Mouse (Mus musculus) cerebellum, postnatal 14 days (tissue): ENCODE measurements at regions not wholly inside any gene's neighbourhood (a gene's known extent, or its start where the extent isn't known, plus 50 kb on each side); places are given as distances from the start of the nearest gene placed in this dataset.

Source experiments
- DNase-seq, 2 experiments: peaks; one replicate each; pipeline ENCODE4 v3.0.0; 2021; ENCODE audit warnings: mixed read lengths in 2 of 2

DNA sequence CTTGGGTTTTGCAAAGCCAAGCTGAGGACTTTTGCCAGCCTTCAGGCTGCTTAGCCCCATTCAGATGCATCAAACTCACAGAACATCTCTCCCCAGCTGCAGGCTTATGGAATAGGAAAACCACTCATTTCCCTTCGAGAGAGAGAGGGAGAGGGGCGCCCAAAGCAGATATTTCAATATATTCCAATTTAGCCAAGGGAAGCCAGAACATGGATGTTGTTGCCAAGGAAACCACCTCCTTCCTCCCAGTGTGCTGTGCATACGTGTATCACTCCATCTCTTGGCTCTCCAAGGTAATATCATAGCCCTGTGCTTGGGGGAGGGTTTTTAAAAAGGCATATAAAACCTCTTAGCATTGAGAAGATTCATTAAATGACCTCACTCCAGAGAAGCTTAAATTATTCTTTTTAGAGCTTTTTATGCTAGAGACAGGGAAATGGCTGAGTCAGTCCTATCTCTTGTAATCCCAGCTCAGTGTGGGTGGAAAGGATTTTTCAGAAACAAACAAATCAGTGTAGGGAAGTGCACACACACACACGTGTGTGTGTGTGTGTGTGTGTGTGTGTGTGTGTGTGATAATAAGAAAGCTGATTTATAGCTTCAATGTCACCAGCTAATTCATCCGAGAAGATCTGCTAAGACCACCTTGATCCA lies 245.1 kb downstream of the Rps24 start:
- DNase-seq = no peak

DNA sequence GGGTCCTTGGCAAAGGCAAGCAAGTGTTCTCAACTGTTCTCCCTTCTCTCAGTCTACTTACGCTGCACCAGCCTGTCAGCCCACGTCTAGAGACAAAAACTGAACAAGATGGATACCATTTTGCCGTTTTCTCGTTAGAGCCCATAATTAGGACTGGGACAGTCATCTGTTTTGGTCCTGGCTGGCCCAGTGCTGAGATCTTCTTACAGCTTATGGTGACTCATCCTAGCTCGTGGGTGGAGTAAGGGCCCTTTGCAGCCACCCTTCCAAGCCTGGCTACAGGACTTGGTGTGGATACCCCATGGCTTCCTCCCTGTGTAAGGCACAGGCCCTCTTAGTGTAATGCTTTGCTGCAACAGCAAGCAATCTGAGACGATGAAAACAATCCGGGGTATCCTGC lies 246.4 kb downstream of the Rps24 start:
- DNase-seq = no peak

DNA sequence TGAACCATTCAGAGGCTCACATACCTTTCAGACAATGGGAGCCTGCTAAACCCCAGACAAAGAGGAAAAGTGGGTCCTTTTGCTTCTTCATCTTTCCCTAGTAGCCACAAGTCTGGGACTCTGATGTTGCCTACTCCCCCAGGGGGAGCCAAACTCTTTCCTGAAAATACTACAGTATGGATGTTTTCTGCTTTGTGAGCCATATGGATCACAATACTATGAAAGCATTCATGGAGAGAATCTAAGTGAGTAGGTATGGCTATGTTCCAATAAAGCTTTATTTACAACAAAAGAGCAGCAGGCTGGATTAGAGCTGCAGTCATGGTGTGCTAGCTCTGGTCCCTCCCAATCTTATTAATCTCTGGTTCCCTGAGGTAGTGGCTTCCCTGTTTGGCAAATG lies 251.9 kb downstream of the Rps24 start:
- no peak for DNase-seq

DNA sequence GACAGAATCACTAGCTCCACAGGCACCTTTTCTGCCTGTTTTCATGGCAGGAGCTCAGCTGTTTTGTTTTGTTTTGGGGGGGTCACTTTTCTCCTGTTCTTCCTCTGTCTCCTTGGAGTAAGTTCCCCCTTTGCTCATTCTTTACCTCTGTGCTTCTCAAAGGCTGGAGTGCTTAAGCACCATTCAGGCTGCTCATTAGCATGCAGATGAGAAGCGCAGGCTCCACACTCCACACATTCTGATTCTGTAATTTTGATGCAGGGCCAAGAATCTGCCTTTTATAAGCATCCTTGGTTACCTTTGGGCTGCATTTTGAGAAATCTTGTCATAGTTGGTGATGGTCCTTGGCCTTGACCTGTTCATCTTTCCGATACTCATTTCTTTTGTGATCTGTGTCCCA lies 257.5 kb downstream of the Rps24 start:
- no peak for DNase-seq

DNA sequence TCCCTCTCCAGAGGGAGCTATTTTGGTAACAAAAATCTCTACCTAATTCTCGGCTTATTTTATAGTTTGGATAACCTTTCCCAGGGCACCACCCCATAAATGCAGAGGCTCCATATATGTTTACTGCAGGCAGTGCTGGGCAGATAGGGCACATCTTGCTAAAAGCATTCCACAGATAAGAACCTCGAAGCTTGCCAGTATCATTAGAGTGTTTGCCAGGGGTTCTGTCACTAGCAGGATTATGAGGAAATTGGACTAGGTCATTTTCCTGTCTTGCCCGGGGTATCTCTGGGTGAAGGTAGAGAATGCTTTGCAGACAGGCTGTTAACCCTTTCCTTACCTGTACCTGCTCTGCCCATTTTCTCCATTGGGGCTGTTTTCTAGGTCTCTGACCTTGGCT lies 258.8 kb downstream of the Rps24 start:
- peak; percentile 39 to 49 for DNase-seq

DNA sequence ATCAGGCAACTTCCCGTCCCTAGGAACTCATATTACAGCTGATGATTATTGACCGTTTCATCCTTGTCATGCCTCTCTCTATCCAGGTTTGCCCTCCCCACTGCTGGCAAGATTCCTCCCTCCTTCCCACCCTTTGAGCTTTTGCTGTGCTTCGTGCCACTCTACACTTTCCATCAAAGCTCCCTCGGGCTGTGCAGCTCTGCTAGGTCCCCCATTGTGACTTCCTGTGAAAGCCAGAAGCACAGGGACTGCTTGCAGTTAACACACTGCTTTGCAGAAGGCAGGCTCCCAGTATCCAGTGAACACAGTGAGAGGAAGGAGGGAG lies 260.5 kb downstream of the Rps24 start:
- DNase-seq = peak in 1 of 2 experiments; percentile 43

DNA sequence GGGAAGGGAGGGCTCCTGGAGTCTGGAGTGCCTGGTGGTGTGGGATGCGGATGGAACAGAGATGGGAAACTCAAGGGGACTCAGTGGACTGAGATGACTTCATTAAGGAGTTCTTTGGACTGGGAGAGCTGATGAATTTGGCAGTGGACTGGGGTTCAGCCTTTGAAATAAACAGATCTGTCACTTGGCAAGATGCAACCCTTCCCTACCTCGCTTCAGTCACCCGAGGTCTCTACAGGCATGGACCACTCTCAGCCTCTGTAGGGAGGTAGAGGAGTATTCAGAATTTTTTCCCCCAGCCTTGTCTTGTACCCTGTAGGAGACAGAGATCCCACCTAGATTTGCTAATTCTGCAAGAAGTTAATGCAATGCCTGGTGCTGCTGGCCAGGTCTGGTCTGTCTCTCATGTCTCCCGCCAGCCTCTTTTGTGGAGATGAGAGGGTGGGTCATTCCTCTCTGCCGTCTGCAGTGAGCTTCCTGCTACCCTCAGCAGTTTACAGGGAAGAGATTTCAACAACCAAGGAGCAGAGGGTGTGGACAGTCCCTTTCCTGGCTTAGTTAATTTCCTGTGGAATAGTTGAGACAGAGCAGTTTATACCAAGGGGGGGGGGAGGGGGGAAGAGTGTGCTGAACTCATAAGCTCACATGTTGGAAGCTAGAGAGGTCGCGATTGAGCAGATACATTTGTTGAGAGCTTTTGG lies 261.0 kb downstream of the Rps24 start:
- peak; percentile 46 to 51 for DNase-seq

DNA sequence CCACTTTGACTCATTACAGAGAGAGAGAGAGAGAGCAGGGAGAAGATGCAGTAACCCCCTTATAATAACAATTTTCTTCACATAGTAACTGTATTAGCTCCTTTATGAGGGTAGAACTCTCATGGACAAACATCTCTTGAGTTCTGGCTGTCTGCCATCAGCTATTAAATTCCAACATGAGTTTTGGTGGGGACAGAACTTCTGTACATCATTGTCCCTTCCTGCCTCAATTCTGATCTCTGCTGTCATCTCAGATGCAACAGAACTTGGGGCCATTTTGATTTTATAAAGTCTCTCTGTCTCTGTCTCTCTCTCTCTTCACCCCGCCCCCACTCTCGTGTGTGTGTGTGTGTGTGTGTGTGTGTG lies 261.6 kb downstream of the Rps24 start:
- no peak for DNase-seq

DNA sequence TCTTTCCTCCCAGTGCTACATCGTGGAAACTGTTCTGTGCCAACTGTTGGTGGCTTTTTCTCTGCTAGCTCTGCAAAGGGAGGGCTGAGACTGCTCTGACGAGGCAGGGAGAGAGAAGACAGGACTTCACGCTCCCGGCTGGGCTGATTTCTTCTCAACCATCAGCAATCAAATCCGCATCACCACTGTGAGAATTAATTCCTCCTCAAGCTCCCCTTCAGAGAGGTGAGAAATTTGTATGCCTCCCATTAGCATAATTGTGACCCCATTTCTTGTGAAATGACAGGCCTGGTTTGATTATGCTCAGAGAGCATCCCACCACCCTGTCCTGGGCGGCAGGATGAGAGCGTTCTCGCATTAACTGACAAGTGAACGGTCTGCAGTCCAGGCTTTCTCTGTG lies 262.4 kb downstream of the Rps24 start:
- no peak for DNase-seq

DNA sequence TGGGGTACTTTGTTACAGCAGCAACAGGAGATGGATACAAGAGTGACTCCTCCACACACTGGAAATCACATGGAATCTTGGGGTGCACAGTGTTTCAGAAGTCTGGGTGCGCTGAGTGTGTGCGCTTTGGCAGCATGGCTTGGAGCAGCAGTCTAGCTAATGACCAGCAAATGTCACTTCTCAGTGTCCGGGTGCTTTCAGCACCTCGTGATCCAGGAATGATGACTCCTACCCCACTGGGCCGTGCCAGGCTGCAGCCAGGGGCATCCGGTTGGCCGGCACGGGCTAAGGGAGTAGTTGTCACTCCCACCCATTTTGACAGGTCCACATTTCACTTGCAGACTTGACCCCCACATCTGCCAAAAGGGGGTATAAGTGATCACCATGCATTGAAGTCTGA lies 264.3 kb downstream of the Rps24 start:
- DNase-seq = no peak

DNA sequence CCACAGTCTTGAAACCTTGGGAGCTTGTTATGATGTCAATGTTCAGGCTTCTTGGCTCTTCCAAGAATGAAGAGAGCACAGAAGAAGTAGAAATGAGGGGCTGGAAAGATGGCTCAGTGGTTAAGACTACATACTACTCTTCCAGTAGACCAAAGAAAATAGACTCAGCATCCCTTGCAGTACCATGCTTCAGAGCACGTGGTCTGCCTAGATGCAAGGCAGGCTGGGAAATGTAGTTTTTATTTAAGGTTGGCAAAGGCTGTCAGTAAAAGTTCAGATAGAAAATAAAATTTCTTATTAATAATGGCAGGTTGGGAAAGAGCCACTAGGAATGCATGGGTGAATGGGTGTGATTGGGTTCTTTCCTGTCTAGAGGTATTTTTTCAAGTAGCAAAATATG lies 267.8 kb downstream of the Rps24 start:
- DNase-seq = no peak

DNA sequence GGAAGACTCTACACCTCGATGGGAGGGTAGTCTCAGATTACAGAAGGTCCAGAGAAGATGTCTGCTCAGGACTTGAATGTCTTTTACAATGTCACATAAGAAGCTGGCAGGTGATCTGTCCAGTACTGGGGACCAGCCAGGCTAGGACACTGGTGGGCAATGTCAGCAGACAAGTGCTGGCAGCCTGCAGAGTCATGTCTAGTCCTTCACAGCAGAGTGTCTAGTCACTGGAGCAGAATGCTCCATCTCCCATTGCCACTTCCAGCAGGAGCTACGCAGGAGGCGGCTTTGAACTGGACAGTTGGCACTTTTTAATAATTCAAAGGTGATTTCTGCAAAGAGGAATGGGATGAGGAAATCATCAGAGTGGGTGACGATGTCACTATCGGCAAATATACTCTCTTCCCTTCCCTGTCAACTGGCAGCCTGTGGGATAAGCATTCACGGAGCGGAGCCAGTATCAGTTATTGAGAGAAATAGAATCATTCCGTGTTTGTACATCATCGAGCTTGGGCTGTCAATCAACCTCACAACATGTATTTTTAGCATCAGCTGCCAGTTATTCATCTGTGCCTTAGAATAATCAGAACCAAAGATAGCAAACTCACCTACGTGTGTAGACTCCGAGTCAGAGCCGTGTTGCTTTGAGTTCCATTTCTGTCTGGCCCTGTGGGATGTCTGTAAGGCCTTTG lies 268.6 kb downstream of the Rps24 start:
- DNase-seq = peak; percentile 47 to 57

DNA sequence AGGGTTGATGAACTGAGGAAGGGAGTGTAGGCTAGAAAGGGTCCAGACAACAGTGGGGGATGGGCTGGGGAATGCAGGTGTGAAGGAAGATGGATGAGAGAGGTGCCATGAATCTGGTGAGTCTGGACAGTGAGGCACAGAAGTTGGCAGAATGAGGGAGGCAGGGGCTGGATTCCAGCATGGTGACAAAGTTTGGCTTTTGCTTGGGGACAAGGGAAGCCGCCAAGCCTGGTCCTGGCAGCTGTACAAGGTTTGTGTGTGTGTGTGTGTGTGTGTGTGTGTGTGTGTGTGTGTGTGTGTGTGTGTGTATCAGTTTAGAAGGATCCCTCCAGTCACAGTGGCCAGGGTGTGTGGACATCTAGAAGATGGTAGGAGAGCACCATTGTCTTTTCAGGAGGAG lies 270.4 kb downstream of the Rps24 start:
- DNase-seq = peak; percentile 72 to 83

DNA sequence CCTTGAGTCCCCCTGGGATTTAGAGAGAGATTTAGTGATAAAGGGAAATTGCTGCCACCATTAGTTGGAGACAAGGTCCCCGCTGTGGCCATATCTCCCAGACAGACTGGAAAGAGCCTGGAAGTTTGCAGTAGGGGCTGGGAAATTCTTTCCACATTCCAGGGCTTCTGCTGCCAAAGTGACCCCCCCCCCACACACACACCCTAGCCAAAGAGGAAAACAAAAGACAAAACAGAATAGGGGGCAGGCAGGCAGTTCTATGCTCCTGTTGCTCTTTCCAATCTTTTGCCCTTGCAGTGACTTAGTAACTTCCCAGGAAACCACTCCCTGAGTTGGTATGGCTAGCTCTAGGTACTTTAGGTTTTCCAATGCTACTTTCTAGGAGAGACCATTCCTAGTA lies 270.9 kb downstream of the Rps24 start:
- DNase-seq = no peak

DNA sequence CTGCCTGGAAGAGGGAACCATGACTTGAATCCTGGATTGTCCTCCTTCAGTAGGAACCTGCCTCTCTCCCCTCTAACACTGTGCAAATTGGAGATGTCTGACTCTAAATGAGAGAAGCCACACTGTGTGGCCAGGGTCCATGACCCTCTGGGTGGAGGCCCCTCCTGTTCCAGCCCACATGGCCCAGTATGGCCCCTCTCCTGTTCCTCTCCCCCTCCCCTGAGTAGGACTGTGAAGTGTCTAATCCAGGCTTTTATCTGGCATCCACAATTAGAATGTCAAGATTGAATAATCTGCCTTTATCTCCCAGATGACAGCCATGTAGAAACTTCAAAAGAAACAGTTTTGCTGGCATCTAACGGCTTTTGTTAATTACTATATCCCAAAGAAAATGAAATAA lies 274.0 kb downstream of the Rps24 start:
- no peak for DNase-seq

DNA sequence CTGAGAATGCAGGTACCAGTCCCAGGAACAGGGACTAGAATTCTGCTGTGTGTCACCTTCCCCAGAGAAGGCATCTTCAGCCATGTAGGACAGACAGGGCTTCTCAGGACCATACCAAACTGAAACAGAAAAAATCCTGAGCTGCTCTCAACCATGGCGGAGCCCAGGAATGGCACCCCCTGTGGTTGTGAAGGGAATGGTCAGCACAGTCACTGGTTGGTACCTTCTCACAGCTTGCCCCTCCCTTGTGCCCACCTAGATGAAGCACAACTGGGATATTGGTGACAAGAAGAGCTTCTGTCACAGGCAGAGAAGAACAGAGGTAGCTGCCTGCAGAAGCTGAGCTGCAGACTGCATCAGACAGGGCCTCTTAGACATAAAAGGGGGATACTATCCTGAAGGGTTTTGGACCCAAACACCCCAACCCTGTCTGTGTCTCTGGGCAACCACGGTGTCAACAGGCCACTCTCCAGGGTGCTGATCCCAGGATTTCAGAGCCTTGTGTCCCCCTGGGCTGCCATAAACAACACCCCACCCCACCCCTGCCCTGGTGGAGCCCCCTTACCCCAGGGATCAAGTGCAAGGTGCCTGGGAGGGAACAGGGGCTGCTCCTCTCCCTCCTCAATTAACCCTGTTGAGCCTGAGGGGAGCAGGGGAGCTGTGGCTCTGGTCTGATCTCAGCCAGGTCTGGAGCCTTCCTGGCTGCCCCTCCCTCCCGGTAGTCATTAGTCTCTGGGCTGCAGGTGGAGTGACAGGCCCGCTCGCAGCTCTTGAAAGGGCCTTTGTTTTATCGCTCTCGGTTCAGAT lies 275.7 kb downstream of the Rps24 start:
- peak in 1 of 2 experiments; percentile 69 for DNase-seq

DNA sequence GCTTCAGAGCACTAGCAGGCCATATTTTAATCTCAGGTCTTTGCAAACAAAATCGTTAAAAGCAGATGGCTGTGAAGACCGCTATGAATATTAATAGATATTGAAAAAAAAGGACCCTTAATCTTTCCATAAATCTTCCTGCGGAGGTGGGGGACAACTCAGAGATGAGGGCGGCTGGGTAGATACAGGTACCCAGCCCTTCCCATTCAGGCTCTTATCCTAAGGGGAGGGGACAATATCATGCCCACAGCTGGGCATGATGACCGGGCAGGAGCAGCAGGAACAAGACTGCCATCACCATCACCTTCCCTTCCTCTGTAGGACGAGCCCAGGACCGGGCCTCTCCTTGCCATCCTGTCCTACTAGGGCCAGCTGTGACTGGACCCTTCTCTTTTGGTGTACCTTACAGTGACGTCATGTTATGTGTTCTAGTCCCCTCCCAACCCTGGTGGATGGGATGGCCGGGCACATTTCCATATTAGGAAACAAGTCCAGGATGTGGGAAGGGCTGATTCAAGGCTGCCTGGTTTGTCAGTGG lies 276.4 kb downstream of the Rps24 start:
- no peak for DNase-seq

DNA sequence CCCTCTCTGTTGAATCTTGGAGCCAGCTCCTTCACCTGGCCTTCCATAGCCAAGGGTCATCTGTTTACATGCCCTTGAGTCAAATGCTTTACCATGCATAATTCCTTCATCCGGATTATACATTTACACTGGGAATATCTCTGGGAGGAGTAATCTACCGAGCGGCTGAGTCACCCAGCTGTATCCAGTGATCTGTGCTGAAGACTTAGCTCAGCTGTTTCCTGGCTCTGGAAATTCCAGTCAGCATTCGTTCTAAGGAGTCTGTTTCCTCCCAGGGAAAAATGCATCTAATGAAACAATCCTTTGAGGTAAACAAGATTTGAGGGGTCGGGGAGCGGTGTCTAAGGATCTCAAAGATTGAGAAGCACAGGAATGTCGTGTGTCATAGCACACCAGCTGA lies 276.9 kb downstream of the Rps24 start:
- DNase-seq = no peak

DNA sequence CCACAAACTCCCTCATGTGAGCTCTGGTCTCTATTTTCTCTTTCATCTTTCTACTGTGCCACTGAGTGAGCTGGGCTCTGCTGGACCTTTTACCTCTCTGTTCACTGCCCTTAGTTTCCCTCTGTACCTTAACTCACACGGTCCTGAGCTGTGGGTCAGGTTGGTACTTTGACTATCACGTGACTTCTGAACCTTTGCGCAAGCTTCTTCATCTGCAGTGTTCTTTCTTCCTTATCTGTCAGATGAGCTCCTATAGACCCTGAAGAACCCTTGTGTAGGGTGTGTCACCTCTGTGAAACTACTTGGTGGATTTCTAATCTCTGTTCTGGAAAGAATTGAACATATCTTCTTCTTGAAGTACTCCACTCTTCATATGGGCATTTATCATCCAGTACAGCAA lies 279.3 kb downstream of the Rps24 start:
- DNase-seq = no peak

DNA sequence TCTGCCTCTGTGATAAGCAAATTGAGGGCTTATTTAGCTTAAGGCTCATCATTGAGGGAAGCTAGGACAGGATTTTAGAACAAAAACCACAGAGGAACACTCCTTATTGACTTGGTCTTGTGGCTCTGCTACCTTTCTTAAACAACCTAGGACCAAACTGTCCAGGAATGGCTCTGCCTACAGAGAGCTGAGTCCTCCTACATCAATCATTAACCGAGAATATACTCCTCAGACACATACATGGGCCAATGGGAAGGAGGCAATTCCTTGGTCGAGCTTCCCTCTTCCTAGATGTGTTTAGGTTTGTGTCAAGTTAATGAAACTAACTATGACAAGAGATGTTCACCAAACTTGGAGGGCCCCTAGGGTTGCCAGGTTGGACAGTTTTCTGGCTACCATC lies 279.8 kb downstream of the Rps24 start:
- no peak for DNase-seq

DNA sequence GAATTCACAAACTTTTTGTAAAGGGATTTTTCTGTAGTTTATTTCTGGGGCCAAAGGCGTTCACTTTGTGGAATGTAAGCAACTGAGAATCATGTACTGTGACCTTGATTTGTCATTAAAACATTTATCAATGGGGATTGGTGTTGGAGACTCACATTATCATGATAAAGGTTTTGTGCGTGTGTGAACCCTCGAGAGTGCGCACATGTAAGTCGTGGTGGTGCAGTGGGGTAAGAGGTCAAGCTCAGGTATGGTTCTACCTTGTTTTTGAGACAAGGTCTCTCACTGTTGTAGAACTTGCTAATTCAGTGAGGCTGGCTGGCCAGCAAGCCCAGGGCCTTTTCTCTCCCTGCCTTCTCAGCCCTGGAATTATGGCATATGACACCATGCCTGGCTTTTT lies 280.4 kb downstream of the Rps24 start:
- DNase-seq = no peak

DNA sequence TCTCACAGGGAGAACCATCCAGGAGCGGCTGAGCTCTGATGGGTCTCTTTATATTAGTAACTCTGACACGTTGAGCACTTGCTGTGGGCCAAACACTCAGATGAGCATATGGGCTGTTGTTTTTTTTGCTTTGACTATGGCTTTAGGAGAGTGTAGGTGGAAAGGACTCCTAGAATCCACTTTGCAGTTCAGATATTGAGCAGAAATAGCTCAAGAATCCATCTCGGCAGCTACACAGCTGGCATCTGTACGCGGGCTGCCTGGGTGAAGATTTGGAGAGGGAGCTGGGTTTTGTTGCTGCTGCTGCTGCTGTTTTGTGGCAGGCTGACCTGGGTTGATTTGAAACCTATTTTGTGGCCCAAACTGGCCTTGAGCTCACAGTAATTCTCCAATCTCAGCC lies 281.0 kb downstream of the Rps24 start:
- no peak for DNase-seq

DNA sequence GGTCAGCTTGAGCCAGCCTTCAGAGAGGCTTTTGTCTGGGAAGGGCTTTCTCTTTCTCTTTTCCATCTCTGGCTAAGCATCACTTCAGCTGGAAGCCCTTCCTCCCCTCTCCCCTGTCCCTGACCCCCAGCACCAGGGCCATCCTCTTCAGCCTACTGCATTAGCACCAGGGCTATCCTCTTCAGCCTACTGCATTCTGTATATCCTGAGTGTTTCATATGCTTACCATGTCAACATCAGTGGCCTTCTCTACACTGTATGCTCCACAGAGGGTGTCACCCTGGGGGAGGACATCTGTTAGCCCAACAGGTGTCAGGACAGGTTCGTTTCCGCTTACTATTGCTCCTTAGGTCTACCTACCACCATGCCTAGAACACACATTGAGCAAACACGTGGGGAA lies 282.5 kb downstream of the Rps24 start:
- DNase-seq = no peak
